Mouse (Mus musculus): ENCODE measurements around the gene Rasal3.

The Rasal3 gene

DNA sequence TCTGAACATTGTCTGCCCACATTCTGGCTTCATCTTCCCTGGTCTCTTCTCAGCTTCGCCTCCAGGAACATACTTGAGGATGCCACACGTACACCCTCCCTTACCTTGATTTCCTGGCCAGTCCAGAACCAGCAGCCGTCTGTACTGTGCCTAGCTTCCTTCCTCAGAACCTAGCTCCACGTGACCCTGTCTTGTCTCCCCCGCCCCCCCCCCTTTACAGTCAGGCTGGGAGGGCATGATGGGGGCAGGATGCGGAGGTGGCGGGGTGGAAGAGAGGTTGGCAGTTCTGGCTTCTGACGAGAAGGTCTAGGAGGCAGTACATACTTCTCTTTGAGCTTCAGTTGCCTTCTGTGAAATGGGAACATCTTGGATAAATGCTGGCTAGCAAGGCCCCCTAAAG lies at the start of gene Rasal3:
Rasal3 (minus strand) TSS at position 167 of the 400 bp plus-strand sequence.
- DNase-seq (ENCODE audit: low read depth) = peak; percentile 85

DNA sequence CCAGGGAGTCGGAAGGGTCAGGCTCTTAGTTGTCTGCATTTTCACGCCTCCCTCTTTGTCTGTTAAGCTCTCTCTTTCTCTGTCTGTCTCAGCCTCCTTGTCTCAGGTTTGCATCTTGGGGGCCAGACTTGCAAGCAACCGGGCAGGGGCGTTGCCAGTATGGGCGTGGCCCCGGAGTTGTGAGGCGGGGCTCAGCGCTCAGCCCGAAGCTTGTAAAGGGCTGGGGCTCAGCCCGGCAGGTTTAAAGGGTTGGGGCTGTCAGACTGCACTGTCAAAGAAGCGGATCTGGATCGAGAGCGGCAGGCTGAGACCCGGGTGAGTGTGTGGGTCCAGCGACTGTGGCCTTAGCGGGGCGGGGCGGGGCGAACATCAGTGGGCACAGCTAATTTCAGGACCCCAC lies 49.1 kb upstream of the Rasal3 start, which contains the start of gene Cyp4f39:
Cyp4f39 (plus strand) TSS at position 242 of the 400 bp plus-strand sequence.
- no peak for DNase-seq (ENCODE audit: low read depth)

DNA sequence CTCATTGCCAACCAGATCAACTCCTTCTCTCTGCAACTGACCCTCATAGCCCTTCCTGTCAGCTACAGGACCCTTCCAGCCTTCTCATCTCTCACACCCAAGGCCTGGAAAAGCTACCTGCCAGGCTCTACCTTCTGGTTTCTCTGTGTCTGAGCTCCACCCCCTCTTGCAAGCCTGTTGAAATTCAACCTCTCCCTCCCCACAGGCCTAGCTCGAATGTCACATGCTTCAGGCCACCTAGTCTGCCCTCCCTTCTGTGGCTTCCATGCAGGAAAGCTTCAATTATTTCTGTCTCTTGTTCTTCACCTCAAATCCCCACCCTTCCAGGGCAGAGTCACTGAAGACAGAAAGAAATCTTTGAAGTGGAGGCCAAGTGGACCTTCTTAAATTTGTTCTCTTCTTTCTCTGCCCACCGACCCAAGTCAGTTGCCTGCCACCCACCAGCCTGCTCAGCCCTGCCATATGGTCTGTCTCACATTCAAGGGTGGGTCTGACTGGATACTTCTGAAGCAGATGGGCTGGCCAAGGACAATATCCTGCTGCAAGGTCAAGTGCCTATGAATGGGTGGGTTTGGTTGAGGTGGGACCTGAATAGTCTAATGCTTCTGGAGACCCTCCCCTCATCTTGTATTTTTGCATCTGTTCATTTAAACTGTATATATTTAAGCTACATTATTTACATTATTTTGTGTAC lies 47.6 kb upstream of the Rasal3 start:
- DNase-seq (ENCODE audit: low read depth) = no peak

DNA sequence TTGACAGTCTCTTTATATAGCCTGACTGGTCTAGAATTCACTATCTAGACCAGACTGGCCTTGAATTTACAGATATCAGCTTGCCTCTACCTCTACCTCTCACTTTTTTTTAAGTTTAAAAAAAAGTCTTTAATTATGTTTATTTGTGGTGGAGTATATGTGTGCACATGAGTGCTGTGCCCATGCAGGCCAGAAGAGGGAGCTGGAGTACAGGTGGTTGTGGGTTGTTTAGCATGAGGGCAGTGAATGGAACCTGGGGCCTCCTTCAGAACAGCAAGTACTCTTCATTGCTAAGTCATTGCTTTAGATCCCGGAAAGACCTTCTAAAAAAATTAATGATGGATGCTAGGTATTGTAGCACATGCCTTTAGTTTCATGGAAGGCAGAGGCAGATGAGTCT lies 45.7 kb upstream of the Rasal3 start:
- DNase-seq (ENCODE audit: low read depth) = no peak

DNA sequence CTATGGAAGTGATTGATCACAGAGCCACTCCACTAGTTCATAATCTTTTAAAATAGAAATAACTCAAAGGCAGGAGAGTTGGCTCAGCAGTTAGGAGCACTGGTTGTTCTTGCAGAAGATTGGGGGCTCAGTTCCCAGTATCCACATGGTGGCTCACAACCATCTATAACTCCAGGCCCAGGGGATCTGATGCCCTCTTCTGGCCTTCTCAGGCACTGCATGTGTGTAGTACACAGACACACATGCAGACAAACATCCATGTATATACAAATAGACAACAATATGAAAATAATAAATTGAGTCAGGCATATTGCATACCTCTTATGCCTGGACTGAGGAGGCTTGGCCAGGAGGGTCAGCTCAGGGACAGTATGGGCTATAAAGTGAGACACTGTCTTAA lies 43.8 kb upstream of the Rasal3 start:
- DNase-seq (ENCODE audit: low read depth) = no peak

DNA sequence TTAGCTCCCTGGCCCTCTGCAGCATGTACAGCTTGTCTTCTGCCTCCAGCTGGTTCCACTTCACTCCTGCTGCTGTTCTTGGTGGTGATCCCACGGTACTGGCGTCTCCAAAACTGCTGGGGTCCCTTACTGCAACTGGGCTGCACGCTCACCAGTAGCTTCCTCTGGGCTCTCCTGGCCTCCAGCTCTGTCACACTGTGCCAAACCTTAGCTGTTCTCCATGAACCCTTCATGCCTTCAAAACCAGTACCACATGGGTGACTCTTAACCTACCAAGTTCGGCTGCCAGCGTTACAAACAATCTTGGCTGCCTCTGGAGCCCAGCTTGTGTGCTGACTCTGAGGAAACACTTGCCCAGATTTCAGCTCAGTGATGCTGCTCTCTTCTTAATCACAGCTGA lies 41.6 kb upstream of the Rasal3 start:
- no peak for DNase-seq (ENCODE audit: low read depth)

DNA sequence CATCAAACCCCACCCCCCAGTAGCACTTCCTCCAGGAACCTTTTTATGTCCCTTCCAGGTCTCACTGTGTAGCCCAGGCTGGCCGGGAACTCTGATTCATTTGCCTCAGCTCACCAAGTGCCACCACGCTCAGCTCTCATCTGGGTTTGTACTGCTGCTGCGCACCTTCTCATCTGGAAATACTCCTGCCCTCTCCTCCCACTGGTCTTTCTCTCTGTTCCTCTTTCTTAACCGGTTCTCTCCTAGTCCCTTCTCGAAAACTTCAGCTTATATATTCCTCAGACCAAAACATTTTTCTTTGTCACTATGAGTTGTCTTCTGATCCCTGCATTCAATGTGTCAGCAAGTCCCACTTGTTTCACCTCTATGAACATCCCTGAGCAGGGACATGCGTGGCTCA lies 39.9 kb upstream of the Rasal3 start:
- DNase-seq (ENCODE audit: low read depth) = no peak

DNA sequence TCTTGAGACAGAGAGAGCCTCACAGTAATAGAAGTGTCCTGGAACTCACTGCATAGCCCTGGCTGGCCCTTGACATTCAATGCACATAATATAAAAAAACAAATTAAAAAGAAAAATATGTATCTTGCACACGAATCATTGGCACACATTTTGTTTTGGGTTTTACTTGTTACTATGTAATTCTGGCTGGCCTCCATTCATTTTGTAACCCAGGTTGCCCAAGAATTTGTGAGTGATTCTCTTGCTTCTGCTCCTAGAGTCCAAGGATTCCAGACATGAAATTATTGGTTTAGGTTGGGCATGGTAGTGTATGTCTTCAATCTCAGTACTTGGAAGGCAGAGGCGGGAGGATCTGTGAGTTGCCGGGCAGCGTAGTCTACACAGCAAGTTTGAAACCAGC lies 33.7 kb upstream of the Rasal3 start:
- no peak for DNase-seq (ENCODE audit: low read depth)

DNA sequence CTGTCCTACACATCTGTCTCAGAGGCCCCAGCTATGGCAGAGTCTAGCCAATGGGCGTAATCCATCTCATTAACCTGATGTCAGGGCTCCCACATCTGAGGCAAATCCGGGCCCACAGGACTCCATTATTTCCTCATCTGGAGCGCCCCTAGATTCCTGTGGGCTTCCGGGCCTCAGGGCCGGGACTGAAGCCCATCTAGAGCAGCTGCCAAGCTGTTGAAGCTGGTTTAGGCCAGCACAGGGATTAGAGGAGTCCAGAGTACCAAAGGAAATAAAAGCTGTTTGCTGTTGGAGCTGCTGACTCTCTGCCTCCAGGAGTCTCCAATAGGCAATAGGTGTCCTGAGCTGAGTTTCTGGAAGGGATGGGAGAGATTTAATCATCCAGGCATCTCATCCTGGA lies 31.8 kb upstream of the Rasal3 start:
- DNase-seq (ENCODE audit: low read depth) = no peak

DNA sequence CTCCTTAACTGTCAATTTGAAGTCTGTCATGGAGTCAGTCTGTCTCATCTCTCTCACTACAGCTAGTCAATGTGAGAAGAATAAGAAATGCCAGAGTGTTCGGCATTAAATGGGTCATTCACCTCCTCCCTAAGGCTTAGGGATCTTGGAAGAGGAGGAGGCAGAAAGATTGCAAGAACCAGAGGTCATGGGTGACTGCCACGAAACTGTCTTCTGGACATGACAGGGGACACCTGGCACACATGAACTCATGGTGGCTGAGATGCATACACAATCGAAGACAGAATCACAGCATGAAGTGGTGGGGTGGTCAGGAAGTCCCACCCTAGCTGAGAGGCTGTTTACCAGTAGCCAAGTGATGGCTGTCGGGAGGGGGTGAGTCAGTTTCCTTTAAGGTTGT lies 30.9 kb upstream of the Rasal3 start:
- peak; percentile 65 for DNase-seq (ENCODE audit: low read depth)

DNA sequence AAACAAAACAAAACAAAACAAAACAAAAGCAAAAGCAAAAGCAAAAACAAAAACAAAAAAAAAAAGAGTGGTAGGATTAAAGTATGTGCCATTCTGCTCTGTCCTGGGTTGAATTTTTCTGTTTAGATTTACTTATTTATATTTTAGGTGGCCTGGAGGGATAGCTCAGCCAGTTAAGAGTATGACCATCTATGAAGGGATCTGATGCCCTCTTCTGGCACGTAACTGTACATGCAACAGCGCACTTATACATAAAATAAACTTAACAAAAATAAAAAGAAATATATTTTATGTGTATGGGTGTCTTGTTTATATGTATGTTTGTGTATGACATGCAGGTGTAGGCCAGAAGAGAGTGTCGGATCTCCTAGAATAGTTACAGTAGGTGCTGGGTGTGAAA lies 28.6 kb upstream of the Rasal3 start:
- peak; percentile 87 for DNase-seq (ENCODE audit: low read depth)

DNA sequence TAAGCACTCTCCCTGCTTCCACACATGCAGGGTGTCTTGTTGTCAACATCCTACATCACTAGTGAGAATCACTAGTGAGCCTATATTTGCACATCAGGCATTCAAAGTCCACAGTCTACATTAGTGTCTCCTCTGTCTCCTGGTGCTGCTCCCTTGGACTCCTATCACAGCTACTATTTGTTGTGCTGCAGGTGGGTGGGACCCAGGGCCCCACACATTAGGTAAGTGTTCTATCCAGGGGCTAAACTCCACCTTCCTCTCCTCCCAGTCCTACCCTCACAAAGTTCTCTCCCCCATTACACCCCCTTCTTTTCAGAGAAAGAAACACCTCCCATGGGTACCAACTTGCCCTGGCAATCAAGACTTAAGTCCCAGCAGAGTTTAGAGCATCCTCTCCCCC lies 23.2 kb upstream of the Rasal3 start:
- DNase-seq (ENCODE audit: low read depth) = no peak

DNA sequence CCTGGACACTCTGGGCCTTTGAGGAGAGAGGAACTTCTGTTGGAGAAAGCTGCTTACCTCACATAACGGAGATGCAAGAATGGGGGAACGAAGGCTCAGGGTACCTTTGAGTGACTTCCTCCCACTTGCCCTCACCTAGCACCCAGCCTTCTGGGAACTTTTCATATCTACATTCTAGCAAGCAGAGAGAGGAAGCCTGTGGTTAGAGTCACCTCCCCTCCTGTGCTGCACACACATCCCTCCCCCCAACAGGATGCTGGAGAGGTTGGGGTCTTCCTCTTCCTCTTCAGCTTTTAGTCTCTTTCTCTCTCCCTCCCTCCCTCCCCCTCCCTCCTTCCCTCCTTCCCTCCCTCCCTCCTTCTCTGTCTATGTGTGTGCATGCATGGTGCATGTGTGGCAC lies 20.7 kb upstream of the Rasal3 start, which contains the start of gene Pglyrp2:
Pglyrp2 (minus strand) TSS at position 134 of the 400 bp plus-strand sequence.
- peak; percentile 86 for DNase-seq (ENCODE audit: low read depth)

DNA sequence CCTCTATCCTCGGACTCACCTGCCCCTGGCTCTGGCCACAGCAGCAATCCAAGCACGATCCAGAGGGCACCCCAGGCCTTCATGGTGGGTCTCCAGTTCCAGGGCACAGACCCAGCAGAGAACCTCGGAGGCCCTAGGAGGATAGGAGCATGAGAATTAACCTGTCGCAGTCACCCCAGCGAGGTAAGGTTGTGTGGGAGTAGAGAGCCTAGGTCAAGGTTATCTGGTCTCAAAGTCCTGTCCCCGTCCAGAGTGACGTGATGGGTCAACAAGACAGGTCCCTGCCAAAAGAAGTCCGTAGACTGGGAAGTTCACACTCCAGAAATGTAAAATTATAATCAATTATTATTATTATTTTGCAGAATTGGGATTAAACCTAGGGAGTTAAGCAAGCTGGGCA lies 17.4 kb upstream of the Rasal3 start:
- no peak for DNase-seq (ENCODE audit: low read depth)

DNA sequence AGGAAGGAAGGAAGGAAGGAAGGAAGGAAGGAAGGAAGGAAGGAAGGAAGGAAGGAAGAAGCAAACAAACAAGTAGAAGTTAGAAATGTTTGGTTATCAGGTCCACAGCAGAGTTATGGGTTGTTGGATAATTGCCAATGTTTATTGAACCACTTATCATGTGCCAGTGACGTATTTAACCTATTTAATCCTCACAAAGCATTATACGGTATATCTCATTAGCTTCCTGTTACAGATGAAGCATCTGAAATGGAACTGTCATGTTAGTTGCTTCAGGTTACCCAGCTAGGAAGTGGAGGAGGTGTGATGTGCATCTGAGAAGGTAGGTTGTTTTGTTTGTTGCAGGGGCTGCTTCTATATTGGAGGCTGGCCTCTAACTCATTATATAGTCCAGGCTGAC lies 16.6 kb upstream of the Rasal3 start:
- DNase-seq (ENCODE audit: low read depth) = no peak

DNA sequence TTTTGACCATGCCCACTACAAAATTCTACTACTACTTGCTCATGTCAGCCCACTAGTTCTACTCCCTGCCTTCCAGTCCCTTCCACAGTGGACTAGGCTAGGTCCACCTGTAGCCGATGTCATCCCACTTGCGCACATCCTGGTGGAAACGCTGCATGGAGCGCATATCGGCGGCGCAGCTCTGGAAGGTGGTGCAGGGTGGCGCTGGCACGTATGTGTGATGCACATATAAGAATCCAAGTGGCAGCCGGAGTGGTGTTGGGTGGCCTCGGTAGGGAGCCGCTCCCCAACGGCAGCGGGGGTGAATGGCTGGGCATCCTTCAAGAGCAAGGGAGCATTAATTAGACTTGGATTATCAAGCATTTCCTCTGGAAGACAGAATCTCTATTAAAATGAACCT lies 13.4 kb upstream of the Rasal3 start:
- DNase-seq (ENCODE audit: low read depth) = no peak

DNA sequence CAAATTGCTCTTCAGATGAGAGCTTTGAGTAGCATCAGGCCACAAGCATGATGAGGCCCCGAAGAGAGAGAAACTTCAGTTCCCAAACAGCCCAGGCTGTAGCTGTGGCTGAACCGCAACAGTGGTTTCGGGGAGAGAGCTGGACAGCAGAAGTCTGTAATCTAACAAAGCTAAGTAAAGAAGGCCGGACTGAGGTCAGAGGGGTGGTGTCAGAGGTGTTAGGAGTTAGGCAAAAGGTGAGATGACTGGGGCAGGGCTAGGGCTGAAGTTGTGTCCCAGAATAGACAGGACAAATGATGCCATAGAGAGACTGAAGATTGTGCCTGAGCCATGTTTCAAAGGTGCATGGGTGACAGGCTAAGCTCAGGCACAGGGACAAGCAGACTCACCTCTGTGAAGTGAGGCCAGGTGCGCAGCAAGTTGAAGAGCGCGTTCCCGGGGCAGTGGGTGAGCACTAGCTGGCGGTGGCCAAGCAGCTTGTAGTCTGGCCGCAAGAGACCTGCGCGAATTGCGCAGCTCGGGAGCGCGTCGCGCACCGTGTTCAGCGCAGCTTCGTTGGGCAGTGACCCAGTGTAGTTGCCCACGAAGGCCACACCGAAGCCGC lies 12.1 kb upstream of the Rasal3 start:
- no peak for DNase-seq (ENCODE audit: low read depth)

DNA sequence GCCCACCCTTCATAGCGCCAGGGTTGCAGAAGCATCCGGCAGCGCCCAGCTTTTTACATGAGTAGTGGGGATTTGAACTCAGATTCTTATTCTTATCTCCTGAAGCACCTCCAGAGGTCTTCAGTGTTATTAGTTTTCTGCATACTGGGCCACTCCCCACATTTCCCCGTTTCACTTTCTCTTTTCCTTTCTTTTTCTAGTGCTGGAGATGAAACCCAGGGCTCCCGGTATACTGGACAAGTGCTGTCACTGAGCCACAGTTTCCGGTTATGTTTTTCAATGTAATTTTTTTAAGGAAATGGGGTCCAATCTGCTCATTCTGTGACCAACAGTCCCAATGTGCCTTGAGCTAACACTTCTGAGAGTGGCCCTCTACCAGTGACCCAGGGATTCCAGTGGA lies 8.5 kb upstream of the Rasal3 start:
- peak; percentile 23 for DNase-seq (ENCODE audit: low read depth)

DNA sequence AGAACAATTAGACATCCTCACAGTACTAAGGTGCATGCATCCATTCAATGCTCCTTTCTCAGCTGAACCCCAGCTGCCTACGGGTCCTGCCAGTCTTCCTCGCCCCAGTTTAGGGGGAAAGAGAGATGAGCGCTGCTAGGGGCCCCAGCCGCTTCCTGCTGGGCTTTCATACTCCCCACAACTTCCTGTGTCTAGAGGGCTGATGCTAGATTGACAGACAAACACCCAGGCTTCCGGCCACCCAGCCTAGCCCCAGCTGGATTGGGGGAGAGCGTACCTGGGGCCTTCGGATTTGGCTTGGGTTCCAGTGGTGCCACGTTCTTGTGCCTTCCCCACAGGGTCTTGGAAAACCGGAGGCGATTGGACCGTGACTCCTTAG lies 615 bp downstream of the Rasal3 start:
- DNase-seq (ENCODE audit: low read depth) = peak; percentile 85

DNA sequence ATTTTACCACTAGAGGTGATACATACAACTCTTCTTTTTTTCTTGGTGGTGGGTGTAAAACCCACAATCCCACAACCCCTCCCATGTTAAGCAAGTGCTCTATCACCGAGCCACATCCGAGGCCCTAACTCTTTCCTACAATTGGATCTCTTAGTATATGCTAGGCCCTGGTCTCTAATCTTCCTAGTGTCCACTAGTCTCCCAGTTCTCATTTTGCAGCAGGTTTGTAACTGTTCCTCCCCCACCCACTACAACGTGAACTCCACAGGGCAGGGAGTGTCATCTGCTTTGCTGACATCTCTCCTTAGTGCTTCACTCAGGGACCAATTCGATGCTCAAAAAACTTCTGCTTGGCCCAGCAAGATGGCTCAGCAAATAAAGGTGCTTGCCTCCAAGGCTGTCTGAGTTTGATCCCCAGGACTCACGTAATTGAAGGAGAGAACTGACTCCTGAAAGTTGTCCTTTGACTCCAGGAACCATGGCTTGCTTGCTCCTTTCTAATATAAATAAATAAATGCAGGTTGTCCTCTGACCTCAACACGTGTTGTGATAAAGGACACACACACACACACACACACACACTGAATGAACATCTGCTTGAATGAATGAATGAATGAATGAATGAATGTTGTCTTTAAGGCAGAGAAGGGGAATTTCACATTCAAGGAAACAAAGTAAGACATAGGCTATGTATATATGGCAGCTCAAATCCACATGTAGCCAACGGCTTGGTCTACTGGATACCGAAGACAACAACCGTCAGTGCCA lies 1.2 kb downstream of the Rasal3 start:
- DNase-seq (ENCODE audit: low read depth) = peak; percentile 26

DNA sequence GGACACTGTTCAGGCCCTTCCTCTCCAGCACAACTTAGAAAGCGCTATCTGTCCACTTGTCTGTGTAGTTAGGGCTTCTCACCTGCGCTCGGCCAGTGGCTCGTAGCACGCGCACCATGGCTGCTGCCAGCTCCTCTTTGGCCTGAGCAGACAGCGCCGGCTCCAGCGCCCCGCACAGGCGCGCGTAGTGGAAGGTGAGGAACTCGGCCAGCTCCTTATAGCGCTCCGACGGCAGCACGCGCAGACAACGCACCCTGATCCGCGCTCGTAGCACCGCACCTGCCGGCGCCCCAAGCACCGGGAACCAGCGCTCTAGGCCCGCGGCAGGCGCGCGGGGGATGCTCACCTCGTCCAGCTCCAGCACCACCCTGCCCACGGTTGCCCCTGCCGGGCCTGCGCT lies 7.1 kb downstream of the Rasal3 start:
- no peak for DNase-seq (ENCODE audit: low read depth)

DNA sequence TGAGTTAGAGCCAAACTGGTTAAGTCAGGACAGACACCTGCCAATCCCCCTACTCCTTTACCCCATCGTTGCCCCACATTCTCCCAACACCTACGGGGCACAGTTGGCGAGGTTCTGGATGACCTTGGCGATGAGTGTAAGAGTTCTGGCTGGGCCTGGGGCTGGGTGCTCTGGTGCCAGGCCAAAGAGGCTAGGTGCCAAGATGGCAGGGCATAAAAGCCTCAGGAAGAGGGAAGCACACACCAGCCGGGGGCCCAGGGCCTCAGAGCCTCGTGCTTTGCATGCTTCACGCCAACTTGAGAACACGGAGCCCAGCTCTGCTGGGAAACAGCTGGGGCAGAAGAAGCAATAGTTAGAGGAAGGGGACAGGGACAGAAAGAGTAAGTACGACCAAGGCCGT lies 9.4 kb downstream of the Rasal3 start:
- DNase-seq (ENCODE audit: low read depth) = no peak

DNA sequence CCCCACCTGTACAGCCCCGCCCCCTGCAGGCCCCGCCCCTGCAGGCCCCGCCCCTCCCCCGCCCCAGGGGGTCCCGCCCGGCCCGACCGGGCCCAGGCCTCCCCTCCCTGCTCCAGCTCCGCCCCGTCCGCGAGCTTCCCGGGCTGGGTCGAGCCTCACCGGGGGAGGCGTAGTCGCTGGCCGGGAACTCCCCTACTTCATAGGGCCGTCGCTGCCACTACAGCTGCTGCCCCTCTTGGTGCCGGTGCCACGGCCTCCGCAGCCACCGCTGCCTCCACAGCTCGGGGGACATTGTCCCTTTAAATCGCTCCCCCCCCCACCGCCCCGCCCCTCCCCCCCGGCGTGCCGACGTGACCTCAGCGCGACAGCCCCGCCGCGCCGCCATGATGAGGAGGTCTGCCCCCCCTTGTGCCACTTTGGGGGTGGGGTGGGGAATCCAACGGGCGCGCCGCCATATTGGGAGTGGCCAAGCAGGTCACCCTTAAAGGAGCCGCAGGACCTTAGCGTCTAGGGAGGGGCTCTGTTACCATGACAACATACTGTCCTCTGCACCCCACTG lies 14.2 kb downstream of the Rasal3 start, which contains the start of gene Wiz:
Wiz (minus strand) TSS at position 339 of the 559 bp plus-strand sequence.
- peak; percentile 90 for DNase-seq (ENCODE audit: low read depth)
